Mouse (Mus musculus) urinary bladder, postnatal 10 days (tissue): ENCODE results near the gene Rora.

Source experiments
- DNase-seq: peaks from one replicate; pipeline ENCODE4 v3.0.0; 2022; ENCODE audit warnings: low spot score

Gene Rora

GRCm38 (mm10) chr9:68759324-68759723 is 105.7 kb downstream of the Rora start:
- no peak for DNase-seq

DNA sequence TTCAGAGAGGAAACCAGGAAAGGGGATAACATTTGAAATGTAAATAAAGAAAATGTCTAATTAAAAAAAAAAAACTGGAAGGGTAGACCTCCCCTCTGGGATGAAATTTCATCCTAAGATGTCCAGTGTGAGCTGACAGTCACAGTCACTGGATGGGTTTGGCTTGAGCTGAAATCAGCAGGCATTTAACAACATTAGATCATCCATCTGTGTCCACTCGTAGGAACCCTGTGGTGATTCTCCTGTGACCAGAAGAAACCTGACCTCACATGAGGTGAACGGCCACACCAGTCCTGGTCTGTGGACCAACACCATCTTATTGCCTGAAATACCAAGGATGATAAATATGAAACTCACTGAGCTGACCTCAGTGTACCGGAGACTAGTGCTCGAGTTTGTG is 106.7 kb downstream of the Rora start:
- no peak for DNase-seq

DNA sequence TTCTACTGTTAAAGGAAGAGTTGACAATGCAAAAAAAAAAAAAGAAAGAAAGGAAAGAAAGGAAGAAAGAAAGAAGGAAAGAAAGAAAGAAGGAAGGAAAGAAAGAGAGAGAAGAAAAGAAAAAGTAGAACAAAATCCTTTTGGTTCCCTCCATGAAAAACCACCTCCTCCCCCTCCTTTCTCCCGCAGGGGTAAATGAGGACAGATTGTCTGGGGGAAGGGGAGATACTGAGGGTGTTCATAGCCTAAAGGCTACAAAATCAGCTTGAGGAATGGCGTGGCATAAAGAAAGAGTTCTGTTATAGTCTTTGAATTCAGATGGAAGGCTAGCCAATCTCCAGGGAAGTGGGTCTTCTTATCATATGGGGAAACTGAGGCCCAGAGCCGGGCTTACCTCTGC is 107.3 kb downstream of the Rora start:
- no peak for DNase-seq

DNA sequence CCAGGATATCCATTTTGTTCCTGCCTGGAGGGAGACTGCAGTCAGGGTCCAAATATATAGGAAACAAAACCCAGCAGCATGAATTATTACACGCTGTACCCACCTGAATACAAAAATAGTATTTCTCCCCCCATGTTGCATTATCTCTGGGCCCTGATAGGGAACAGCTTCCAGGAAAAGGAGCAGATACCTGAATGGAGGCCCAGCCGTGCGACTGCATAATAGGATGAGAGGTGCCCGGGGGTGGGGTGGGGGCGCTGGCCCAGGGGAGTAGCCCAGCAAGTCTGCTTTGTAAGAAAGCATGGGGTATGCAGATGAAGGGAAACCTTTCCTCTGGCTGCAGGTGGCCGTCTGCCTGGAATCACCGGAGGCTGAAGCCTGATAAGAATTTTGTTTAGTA is 108.1 kb downstream of the Rora start:
- DNase-seq = no peak

GRCm38 (mm10) chr9:68765595-68765994 is 112.0 kb downstream of the Rora start:
- no peak for DNase-seq

GRCm38 (mm10) chr9:68769638-68770037 is 116.1 kb downstream of the Rora start:
- DNase-seq = no peak

DNA sequence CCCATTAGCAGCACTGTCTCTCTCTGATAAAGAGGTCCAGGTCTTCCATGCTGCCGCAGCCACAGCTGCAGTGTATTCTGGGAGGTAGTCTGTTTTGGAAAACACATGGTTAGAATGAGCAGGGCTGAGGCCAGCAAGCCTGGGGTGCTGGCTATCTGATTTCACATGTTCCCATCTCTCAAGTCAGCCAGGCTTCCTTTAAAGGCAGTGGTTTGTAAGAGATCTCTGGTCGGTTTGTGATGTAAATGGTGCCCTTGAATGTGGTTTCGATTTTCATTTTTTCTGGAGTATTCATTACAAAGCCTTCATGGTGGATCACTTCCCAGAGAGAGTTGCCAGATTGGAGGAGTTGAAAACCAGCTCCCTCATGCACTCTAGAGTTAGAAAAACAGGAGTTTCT is 117.8 kb downstream of the Rora start:
- DNase-seq = no peak

GRCm38 (mm10) chr9:68773770-68774169 is 120.2 kb downstream of the Rora start:
- no peak for DNase-seq

DNA sequence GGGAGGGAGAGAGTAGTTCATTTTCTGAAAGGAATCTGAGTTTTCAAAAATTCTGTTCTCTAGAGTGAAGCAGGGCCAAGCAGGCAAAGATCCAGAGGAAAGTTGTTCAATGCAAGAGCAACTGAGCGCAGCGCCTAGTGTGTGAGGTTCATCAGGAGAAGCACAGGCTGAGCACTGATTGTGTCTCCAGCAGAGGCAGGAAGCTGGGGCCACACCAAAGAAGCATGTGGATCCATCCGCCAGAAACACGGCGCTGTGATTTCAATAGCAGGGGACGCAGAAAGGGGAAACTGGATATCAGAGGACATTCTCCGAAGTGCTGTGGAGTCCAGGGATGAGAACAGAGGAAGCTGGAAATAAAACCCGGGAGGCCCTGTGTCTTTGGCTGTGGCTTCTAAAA is 128.4 kb downstream of the Rora start:
- no peak for DNase-seq

DNA sequence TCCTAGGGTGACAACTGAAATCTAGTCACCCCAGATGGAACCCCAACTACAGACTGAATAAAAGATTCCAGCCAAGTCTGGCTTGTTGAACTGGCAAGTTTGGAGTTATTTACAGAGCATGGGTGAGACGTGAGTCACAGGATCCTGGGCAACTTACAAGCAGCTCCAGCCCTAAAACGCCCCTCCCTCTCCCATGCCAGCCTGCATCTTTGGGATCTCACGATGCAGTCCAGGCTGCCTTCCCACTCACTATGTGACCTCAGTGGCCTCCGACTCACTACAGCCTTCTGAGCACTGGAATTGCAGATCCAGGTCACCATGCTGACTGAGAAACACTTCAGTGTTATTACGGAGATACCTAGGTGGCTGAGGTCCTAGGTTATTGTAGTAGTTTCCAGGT is 129.0 kb downstream of the Rora start:
- no peak for DNase-seq

DNA sequence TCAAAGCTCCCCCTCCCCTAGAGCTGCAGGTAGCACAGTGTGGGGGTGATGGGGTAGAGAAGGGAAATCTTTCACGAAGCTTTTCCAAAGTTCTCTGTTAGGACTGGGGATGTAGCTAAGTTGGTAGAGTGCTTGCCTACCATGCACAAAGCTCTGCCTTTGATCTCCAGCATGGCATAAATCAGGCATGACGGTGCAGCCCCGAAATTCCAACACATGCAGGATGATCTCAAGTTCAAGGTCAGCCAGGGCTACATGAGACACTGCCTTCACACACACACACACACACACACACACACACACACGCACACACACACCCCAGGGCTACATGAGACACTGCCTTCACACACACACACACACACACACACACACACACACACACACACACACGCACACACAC is 129.7 kb downstream of the Rora start:
- no peak for DNase-seq

DNA sequence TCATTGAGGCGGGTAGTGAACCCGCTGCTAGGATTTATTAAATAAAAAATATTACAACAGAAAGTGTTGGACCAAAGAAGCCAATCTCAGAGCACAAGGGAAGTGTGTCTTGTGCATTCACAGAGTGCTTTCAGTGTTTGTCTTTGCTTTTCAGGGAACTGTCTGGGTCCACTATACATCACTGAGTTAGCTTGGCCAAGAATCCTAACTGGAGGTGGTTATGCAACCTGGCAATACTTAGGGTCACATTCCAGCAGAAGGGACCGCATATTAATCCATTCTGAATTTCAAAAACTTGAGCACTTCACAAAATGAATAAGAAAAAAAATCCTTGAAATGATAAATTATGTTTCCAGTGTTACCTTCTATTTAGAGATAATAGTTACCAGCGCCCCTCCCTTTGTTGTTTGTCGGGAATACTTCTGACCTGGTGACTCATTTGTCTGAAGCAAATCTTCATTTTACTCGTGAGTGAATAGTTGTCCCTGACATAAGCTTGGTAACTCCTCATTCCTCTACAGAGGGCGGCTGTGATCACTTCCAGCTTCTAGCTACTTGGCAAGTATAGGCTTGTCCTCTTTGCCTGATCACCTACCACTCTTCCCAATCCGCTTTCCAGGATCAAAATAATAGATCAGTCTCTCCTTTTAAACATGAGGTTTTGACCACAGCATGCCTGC is 133.2 kb downstream of the Rora start:
- no peak for DNase-seq

DNA sequence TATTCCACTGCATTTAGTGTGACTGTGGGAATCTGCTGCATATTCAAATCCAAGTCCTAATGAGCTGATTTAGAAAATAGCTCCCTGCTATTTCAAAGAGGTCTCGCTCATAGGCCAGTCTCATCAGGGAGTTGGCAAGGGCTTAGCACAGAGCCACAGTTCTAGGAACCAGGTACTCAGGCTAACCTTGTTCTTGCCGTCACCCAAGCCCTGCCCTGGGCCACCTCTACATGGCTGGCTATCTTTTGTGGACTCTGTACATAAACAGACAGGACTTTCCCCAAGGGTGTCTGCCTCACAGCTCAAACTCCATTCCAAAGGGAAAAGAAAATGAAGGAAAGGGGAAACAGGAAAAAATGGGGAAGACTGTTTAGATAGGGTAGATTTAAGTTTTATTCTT is 134.1 kb downstream of the Rora start:
- no peak for DNase-seq

DNA sequence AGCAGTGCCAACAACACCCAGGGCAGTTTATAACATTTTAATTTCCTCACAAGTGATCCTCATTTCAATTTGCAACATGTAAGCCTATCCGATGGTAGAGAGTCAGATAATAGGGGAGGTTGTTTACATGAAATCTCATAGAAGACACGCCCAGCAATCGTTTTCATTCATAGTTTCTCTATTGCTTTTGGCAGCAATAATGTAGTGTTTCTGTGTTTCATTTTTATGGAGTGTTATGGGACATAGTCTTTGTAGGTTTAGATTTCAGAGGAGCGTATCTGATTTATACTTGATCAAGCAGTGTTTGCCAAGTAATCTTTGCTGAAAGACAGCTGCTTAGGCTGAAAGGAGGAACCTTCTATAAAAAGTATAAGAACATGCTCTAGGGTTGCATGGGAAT is 137.3 kb downstream of the Rora start:
- no peak for DNase-seq

GRCm38 (mm10) chr9:68791982-68792540 is 138.5 kb downstream of the Rora start:
- no peak for DNase-seq

DNA sequence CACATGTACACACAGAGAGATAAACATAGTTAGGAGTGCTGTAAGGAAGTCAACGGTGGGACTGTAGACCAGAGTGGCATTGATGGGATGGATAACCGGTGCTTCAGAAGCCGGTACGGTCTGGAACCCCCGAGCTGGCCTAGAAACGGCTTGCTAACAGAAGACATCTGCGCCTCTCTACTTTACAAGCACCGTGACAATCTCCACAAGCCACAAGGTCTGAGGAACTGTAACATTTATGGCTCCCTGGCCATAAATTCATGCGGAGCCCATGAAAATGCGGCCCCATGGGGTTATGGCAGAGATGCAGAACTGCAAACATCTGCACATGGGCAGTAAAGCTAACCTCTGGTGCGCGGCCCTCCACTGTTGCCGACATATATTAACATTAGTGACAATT is 141.7 kb downstream of the Rora start:
- DNase-seq = no peak

- DNase-seq = no peak
Observed at GRCm38 (mm10) chr9:68798221-68798620, 144.6 kb downstream of the Rora start.

GRCm38 (mm10) chr9:68799065-68799464 is 145.5 kb downstream of the Rora start:
- no peak for DNase-seq

GRCm38 (mm10) chr9:68804229-68804628 is 150.6 kb downstream of the Rora start:
- DNase-seq = no peak

GRCm38 (mm10) chr9:68805776-68806175 is 152.2 kb downstream of the Rora start:
- DNase-seq = no peak

- DNase-seq = no peak
Observed at GRCm38 (mm10) chr9:68807735-68808134, 154.1 kb downstream of the Rora start.

DNA sequence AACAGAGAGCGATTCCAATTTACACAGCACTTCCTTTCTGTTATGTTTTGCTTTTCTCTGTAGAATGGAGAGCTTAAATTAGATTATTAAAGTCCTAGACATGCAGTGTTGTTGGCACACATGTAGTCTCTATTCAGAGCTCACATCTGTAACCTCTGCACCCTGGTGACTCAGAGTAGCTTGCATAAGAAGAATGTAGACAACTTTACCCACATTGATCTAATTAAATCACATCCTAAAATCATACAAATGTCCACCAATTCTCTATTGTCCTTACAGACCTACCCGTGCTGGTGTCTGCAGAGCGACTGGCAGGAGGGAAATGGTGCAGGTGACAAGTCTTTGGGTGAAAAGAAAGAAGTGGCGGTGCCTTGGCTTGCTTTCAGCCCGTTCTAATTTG is 155.9 kb downstream of the Rora start:
- DNase-seq = no peak

GRCm38 (mm10) chr9:68814723-68815122 is 161.1 kb downstream of the Rora start:
- no peak for DNase-seq

DNA sequence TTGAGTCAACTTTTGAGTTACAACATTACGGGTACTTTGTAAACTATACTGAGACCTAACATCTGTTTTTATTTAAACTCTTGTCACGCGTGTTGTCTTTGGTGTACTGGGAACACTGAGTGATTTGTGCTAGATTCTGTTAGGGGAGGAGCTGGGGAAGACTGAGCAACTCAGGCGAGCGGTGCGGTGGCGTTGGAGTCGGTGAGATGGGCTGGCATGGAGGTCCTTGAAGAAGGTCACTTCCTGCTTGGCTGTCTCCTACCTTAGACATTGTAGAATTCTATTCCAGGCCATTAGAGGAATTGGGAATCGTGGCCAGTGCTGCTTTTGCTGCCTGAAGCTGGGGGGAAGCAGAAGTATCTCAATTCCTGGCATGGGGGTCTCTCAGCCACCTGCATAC is 162.3 kb downstream of the Rora start:
- no peak for DNase-seq
